Mouse (Mus musculus) limb, embryonic 14.5 days (tissue): ENCODE results near the gene Elmo1. TPM values are rescaled to one million over a fixed set of nuclear protein-coding genes. Genes with fewer than 3 reads are reported as not detected.

Experiments used
- ATAC-seq: fragments of 200-750 bp; cut with Nextera tagmentation; 2 replicates; pipeline ENCODE4 v1.8.0; 2017; ENCODE audit warnings: low read depth, moderate number of reproducible peaks, moderate TSS enrichment; ENCODE audit not compliant: low FRiP score
- DNase-seq: peaks from one replicate; pipeline ENCODE4 v3.0.0-alpha.2; 2015; ENCODE audit warnings: low spot score
- H3K27ac ChIP-seq: fragments of 300-500 bp; sonication (generic); replicated peaks from 2 replicates; pipeline ENCODE4 v1.5.1; 2014; ENCODE audit warnings: low read depth, mild to moderate bottlenecking, low read length, moderate library complexity, mixed read lengths
- H3K27me3 ChIP-seq: fragments of 300-500 bp; sonication (generic); 2 replicates; pipeline ENCODE4 v1.6.1; 2014; ENCODE audit warnings: low read length, mixed read lengths; ENCODE audit not compliant: control insufficient read depth, insufficient read depth
- H3K36me3 ChIP-seq: fragments of 300-500 bp; sonication (generic); 2 replicates; pipeline ENCODE4 v1.6.1; 2014; ENCODE audit warnings: mild to moderate bottlenecking, low read length, moderate library complexity, mixed read lengths; ENCODE audit not compliant: control insufficient read depth, insufficient read depth
- H3K4me1 ChIP-seq: fragments of 300-500 bp; sonication (generic); 2 replicates; pipeline ENCODE4 v1.6.1; 2014; ENCODE audit warnings: antibody characterized with exemption, low read length, mixed read lengths; ENCODE audit not compliant: control insufficient read depth, insufficient read depth
- H3K4me2 ChIP-seq: fragments of 300-500 bp; sonication (generic); replicated peaks from 2 replicates; pipeline ENCODE4 v1.6.1; 2014; ENCODE audit warnings: low read depth, mild to moderate bottlenecking, low read length, moderate library complexity; ENCODE audit not compliant: severe bottlenecking
- H3K4me3 ChIP-seq: fragments of 300-500 bp; sonication (generic); replicated peaks from 2 replicates; pipeline ENCODE4 v1.5.1; 2014; ENCODE audit warnings: low read length
- H3K9ac ChIP-seq: fragments of 300-500 bp; sonication (generic); 2 replicates; pipeline ENCODE4 v1.6.1; 2014; ENCODE audit warnings: mild to moderate bottlenecking, low read depth, low read length, moderate library complexity; ENCODE audit not compliant: severe bottlenecking
- H3K9me3 ChIP-seq: fragments of 300-500 bp; sonication (generic); 2 replicates; pipeline ENCODE4 v1.6.1; 2016; ENCODE audit warnings: low read length; ENCODE audit not compliant: control insufficient read depth
- POLR2A ChIP-seq: fragments of 200-500 bp; IDR thresholded peaks from 2 replicates; pipeline ENCODE4 v1.8.0; 2012; ENCODE audit warnings: inconsistent platforms, mild to moderate bottlenecking, moderate library complexity, borderline replicate concordance; ENCODE audit not compliant: insufficient read depth, insufficient read length; ENCODE audit errors: extremely low read depth
- WGBS: fragments of 180-500 bp; shearing (Covaris S2); extraction: QIAGEN DNeasy Blood & Tissue Kit; methylation state at CpG from one replicate; pipeline ENCODE4 v1.1.7; 2014; 5-methylcytosine and 5-hydroxymethylcytosine counted together
- polyA plus RNA-seq, 2 experiments: library from polyadenylated mRNA; depleted of rRNA in 1 of 2; stranded (reverse) in 1 of 2; unstranded in 1 of 2; fragments of >200 nt; fragmentation: Nextera tagmentation in 1 of 2; extraction: Ambion mirVana in 1 of 2; gene quantifications; 2 replicates each; pipeline versions ENCODE4 v1.2.1 to v1.2.3; 2012 to 2014

The Elmo1 gene
- polyA plus RNA-seq, 2 experiments: 12.8 TPM

- WGBS: 53% methylated on average over 4 of the region's 4 CpGs
Measured at GRCm38 (mm10) chr13:20372335-20372734, 281.9 kb downstream of the Elmo1 start.

GRCm38 (mm10) chr13:20378869-20379268 is 288.5 kb downstream of the Elmo1 start:
- no peak overlapping the region for H3K9ac ChIP-seq
- H3K27ac ChIP-seq: no peak overlapping the region
- peak; percentile 65; the same call in 1 of the 2 replicates for ATAC-seq
- H3K4me2 ChIP-seq: no peak overlapping the region
- H3K36me3 ChIP-seq: no peaks in the 10 kb centered on the region
- no peak overlapping the region for H3K4me3 ChIP-seq
- DNase-seq: no peak
- H3K27me3 ChIP-seq: no peaks in the 10 kb centered on the region
- TF ChIP-seq POLR2A: no peak
- no peaks in the 10 kb centered on the region for H3K9me3 ChIP-seq
- no peaks in the 10 kb centered on the region for H3K4me1 ChIP-seq
- WGBS: 65% methylated on average over 8 of the region's 8 CpGs

More at GRCm38 (mm10) chr13:20372335-20372734, 281.9 kb downstream of the Elmo1 start:
- H3K9me3 ChIP-seq: no peaks in the 10 kb centered on the region
- H3K27ac ChIP-seq: no peak overlapping the region
- no peak overlapping the region for H3K4me3 ChIP-seq
- TF ChIP-seq POLR2A: no peak
- no peaks in the 10 kb centered on the region for H3K36me3 ChIP-seq
- H3K4me1 ChIP-seq: peaks cover 3% of the 10 kb centered on the region
- H3K4me2 ChIP-seq: no peak overlapping the region
- H3K9ac ChIP-seq: no peak overlapping the region
- ATAC-seq: no peak
- no peaks in the 10 kb centered on the region for H3K27me3 ChIP-seq
- DNase-seq: no peak

- 84% methylated on average over 1 of the region's 1 CpGs for WGBS
- Histone ChIP-seq H3K27me3 (no peaks in the 10 kb centered on the region), H3K4me1 (no peaks in the 10 kb centered on the region), H3K9me3 (no peaks in the 10 kb centered on the region), H3K4me2 (no peak overlapping the region), H3K4me3 (no peak overlapping the region), H3K9ac (no peak overlapping the region), H3K36me3 (no peaks in the 10 kb centered on the region), H3K27ac (no peak overlapping the region)
- DNase-seq: no peak
- no peak for ATAC-seq
- TF ChIP-seq POLR2A: no peak
Measured at GRCm38 (mm10) chr13:20383875-20384274, 293.5 kb downstream of the Elmo1 start.

- 93% methylated on average over 2 of the region's 2 CpGs for WGBS
- no peaks in the 10 kb centered on the region for H3K27me3 ChIP-seq
- H3K36me3 ChIP-seq: no peaks in the 10 kb centered on the region
- no peaks in the 10 kb centered on the region for H3K9me3 ChIP-seq
- H3K27ac ChIP-seq: no peak overlapping the region
- DNase-seq (no peak), ATAC-seq (no peak)
- no peak overlapping the region for H3K4me3 ChIP-seq
- no peak for TF ChIP-seq POLR2A
- no peaks in the 10 kb centered on the region for H3K4me1 ChIP-seq
- H3K4me2 ChIP-seq: no peak overlapping the region
- H3K9ac ChIP-seq: no peak overlapping the region
Measured at GRCm38 (mm10) chr13:20384846-20385245, 294.4 kb downstream of the Elmo1 start.

GRCm38 (mm10) chr13:20385423-20385822 is 295.0 kb downstream of the Elmo1 start:
- DNase-seq (no peak), ATAC-seq (no peak)
- Histone ChIP-seq H3K4me1 (no peaks in the 10 kb centered on the region), H3K36me3 (no peaks in the 10 kb centered on the region), H3K27me3 (no peaks in the 10 kb centered on the region), H3K4me2 (no peak overlapping the region), H3K9ac (no peak overlapping the region), H3K4me3 (no peak overlapping the region), H3K27ac (no peak overlapping the region), H3K9me3 (no peaks in the 10 kb centered on the region)
- WGBS: 81% methylated on average over 2 of the region's 2 CpGs
- TF ChIP-seq POLR2A: no peak
